Mouse (Mus musculus): ENCODE measurements around the gene Areg.

Gene Areg

GRCm38 (mm10) chr5:91139446-91139873 lies at the start of gene Areg:
Gene Areg, plus strand, starts transcription at chr5:91139599.
- DNase-seq: peak; percentile 27

- no peak for DNase-seq
Measured at GRCm38 (mm10) chr5:91090301-91090700, 49.1 kb upstream of the Areg start.

- no peak for DNase-seq
Measured at GRCm38 (mm10) chr5:91097911-91098614, 41.3 kb upstream of the Areg start.

- DNase-seq: no peak
Measured at GRCm38 (mm10) chr5:91101742-91102141, 37.7 kb upstream of the Areg start.

- DNase-seq: no peak
Measured at GRCm38 (mm10) chr5:91103943-91104665, 35.3 kb upstream of the Areg start.

GRCm38 (mm10) chr5:91106248-91106647 lies 33.2 kb upstream of the Areg start:
- no peak for DNase-seq

- no peak for DNase-seq
Measured at GRCm38 (mm10) chr5:91110023-91110670, 29.3 kb upstream of the Areg start.

- no peak for DNase-seq
Measured at GRCm38 (mm10) chr5:91111019-91111418, 28.4 kb upstream of the Areg start.

GRCm38 (mm10) chr5:91113967-91114366 lies 25.4 kb upstream of the Areg start:
- DNase-seq: no peak

- DNase-seq: no peak
Measured at GRCm38 (mm10) chr5:91114574-91114973, 24.8 kb upstream of the Areg start.

GRCm38 (mm10) chr5:91118618-91119017 lies 20.8 kb upstream of the Areg start:
- DNase-seq: no peak

GRCm38 (mm10) chr5:91123404-91123803 lies 16.0 kb upstream of the Areg start:
- DNase-seq: no peak

- no peak for DNase-seq
Measured at GRCm38 (mm10) chr5:91124140-91124539, 15.3 kb upstream of the Areg start.

- DNase-seq: no peak
Measured at GRCm38 (mm10) chr5:91126623-91127022, 12.8 kb upstream of the Areg start.

- DNase-seq: no peak
Measured at GRCm38 (mm10) chr5:91134961-91135360, 4.4 kb upstream of the Areg start.

- no peak for DNase-seq
Measured at GRCm38 (mm10) chr5:91138970-91139369, 429 bp upstream of the Areg start.

GRCm38 (mm10) chr5:91140896-91141448 lies 1.6 kb downstream of the Areg start:
- DNase-seq: no peak

- DNase-seq: no peak
Measured at GRCm38 (mm10) chr5:91144971-91145370, 5.6 kb downstream of the Areg start.

- no peak for DNase-seq
Measured at GRCm38 (mm10) chr5:91147001-91147400, 7.6 kb downstream of the Areg start.

- DNase-seq: no peak
Measured at GRCm38 (mm10) chr5:91148054-91148453, 8.7 kb downstream of the Areg start.

- DNase-seq: no peak
Measured at GRCm38 (mm10) chr5:91156677-91157076, 17.3 kb downstream of the Areg start.

- no peak for DNase-seq
Measured at GRCm38 (mm10) chr5:91157169-91157568, 17.8 kb downstream of the Areg start.

- no peak for DNase-seq
Measured at GRCm38 (mm10) chr5:91162787-91163186, 23.4 kb downstream of the Areg start.

- DNase-seq: no peak
Measured at GRCm38 (mm10) chr5:91166601-91167000, 27.2 kb downstream of the Areg start.
